7 mouse cellular contexts compared by ENCODE assay signal in the genomic region with DNA sequence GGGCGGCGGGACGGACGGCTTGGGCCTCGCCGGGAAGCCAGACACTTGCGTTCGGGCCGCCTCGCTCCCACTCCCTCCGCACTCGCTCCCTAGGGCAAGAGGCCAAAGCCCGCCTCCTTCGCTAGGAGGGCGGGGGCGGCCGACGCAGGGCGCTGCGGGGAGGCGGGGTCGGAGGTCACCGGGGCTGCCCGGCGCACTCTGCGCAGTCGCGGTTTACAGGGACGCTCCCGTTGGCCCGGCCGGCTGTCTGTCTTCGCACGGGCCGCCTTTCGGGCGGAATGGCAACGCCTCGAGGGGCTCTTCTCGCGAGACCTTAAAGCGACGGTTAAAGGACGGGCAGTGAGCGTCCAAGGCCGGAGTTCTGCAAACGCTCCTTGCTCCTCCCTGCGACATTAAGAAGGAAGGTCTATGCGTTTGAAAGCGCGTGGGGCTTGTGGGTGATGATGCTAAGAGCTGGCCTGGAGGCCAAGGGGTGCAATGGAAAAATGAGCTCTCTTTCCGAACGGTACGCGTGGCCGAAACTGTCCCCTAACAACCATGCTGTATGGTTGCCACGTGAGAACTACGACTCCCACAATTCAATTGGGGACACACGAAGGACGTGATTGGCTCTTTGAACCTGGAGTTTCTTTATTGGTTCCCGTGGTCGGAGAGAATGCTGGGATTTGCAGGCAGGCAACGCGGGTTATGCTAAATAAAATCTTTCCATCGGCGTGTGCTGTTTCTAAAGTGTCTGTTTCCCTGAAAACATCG. TPM values are rescaled to one million over a fixed set of nuclear protein-coding genes. Genes with fewer than 3 reads are reported as not detected.
DNase-seq lines count a peak whose midpoint lies in the region; ATAC-seq lines count a peak whose summit lies in the region.

A gene (minus strand): TSS at position 87 of the 753 bp plus-strand sequence.

- peak within 1 kb of the TSS; percentile 98 for H3K9ac ChIP-seq in embryonic facial prominence, embryonic 12.5 days
- H3K9ac ChIP-seq in limb, embryonic 11.5 days (ENCODE audit: low read length): peak within 1 kb of the TSS; percentile 98
- H3K9ac ChIP-seq in midbrain, embryonic 14.5 days (replicated peaks; ENCODE audit: low read length): peak within 1 kb of the TSS; percentile 93

- H3K4me2 ChIP-seq in embryonic facial prominence, embryonic 12.5 days (replicated peaks): peak within 1 kb of the TSS; percentile 78
- H3K4me2 ChIP-seq in limb, embryonic 11.5 days (ENCODE audit: low read depth, severe bottlenecking): peak within 1 kb of the TSS; percentile 80
- peak within 1 kb of the TSS; percentile 70 for H3K4me2 ChIP-seq in midbrain, embryonic 14.5 days (ENCODE audit: low read length)

- no peaks in the 10 kb centered on the region for H3K27me3 ChIP-seq in embryonic facial prominence, embryonic 12.5 days
- no peaks in the 10 kb centered on the region for H3K27me3 ChIP-seq in limb, embryonic 11.5 days (ENCODE audit: control insufficient read depth, insufficient read depth, low read length)
- no peaks in the 10 kb centered on the region for H3K27me3 ChIP-seq in midbrain, embryonic 14.5 days (ENCODE audit: control insufficient read depth, insufficient read depth, low read length)

- peaks cover 12% of the 10 kb centered on the region for H3K4me1 ChIP-seq in embryonic facial prominence, embryonic 12.5 days
- no peaks in the 10 kb centered on the region for H3K4me1 ChIP-seq in limb, embryonic 11.5 days (ENCODE audit: control insufficient read depth, insufficient read depth, low read length)
- H3K4me1 ChIP-seq in midbrain, embryonic 14.5 days (ENCODE audit: control insufficient read depth, insufficient read depth, low read length): peaks cover 18% of the 10 kb centered on the region

- WGBS in embryonic facial prominence, embryonic 12.5 days: under 1% methylated on average over 67 of the region's 67 CpGs
- WGBS in limb, embryonic 11.5 days: under 1% methylated on average over 65 of the region's 67 CpGs
- WGBS in midbrain, embryonic 14.5 days: under 1% methylated on average over 66 of the region's 67 CpGs

- peak within 1 kb of the TSS; percentile 99 for H3K4me3 ChIP-seq in embryonic facial prominence, embryonic 12.5 days
- peak within 1 kb of the TSS; percentile 96 for H3K4me3 ChIP-seq in limb, embryonic 11.5 days (ENCODE audit: low read depth, low read length)
- H3K4me3 ChIP-seq in midbrain, embryonic 14.5 days (replicated peaks; ENCODE audit: low read depth, low read length): peak within 1 kb of the TSS; percentile 98

- H3K36me3 ChIP-seq in embryonic facial prominence, embryonic 12.5 days: peaks cover 10% of the 10 kb centered on the region
- peaks cover 1% of the 10 kb centered on the region; the same call in 1 of the 2 replicates for H3K36me3 ChIP-seq in limb, embryonic 11.5 days (ENCODE audit: control insufficient read depth, insufficient read depth, low read length)
- no peaks in the 10 kb centered on the region for H3K36me3 ChIP-seq in midbrain, embryonic 14.5 days (ENCODE audit: control insufficient read depth, insufficient read depth, low read length)

- no peaks in the 10 kb centered on the region for H3K9me3 ChIP-seq in embryonic facial prominence, embryonic 12.5 days
- H3K9me3 ChIP-seq in limb, embryonic 11.5 days (ENCODE audit: control insufficient read depth, low read length): no peaks in the 10 kb centered on the region
- no peaks in the 10 kb centered on the region for H3K9me3 ChIP-seq in midbrain, embryonic 14.5 days (ENCODE audit: control insufficient read depth, low read length)

- ATAC-seq in embryonic facial prominence, embryonic 12.5 days (ENCODE audit: insufficient number of reproducible peaks, insufficient read depth, low FRiP score, low TSS enrichment): peak; percentile 99
- ATAC-seq in limb, embryonic 11.5 days (ENCODE audit: insufficient number of reproducible peaks, low FRiP score, low TSS enrichment, low read depth): peak; percentile 95
- peak; percentile 98 for ATAC-seq in midbrain, embryonic 14.5 days (ENCODE audit: low FRiP score, low TSS enrichment)

- peak within 1 kb of the TSS; percentile 99 for H3K27ac ChIP-seq in embryonic facial prominence, embryonic 12.5 days
- peak within 1 kb of the TSS; percentile 97 for H3K27ac ChIP-seq in limb, embryonic 11.5 days (replicated peaks; ENCODE audit: low read depth, low read length)
- H3K27ac ChIP-seq in midbrain, embryonic 14.5 days (replicated peaks; ENCODE audit: low read depth, low read length): peak within 1 kb of the TSS; percentile 94

- peak; percentile 100 for DNase-seq in adrenal gland, postnatal 25 days
- peak; percentile 100 for DNase-seq in heart, adult 11 months
- DNase-seq in kidney, adult 18-20 months: peak; percentile 100
- peak; percentile 99 for DNase-seq in limb, embryonic 11.5 days (ENCODE audit: low spot score)
- DNase-seq in midbrain, embryonic 14.5 days: peak; percentile 99
- peak; percentile 99 to 100 for DNase-seq in spleen, adult 18-20 months

RNA-seq across cellular contexts. Expression of the gene that starts here (rescaled TPM):
- total RNA-seq in adrenal gland, postnatal 25 days (2021): 99.5 and 104 TPM in 2 replicates
- polyA plus RNA-seq in embryonic facial prominence, embryonic 12.5 days (2016; fragmentation: Nextera tagmentation; extraction: Ambion mirVana): 106 and 115 TPM in 2 replicates
- 123 and 127 TPM in 2 replicates for polyA plus RNA-seq in limb, embryonic 11.5 days (2014; fragmentation: Nextera tagmentation; extraction: Ambion mirVana)
- 45.2 and 79.8 TPM in 2 replicates for polyA plus RNA-seq in midbrain, embryonic 14.5 days (2014; fragmentation: Nextera tagmentation; extraction: Ambion mirVana)

Comparison
In these comparisons a context has a peak if more than half of its experiments do, and no peak if none do; other contexts are left out.
1. Peak in every context shown above with its lines: DNase-seq, ATAC-seq, H3K4me3 ChIP-seq and H3K27ac ChIP-seq.